Mouse (Mus musculus) urinary bladder, postnatal 36 days (tissue): ENCODE data around the gene Cacna2d3.

Experiments
- DNase-seq, 2 experiments: peaks; one replicate each; pipeline ENCODE4 v3.0.0; 2022; ENCODE audit warnings: low spot score in 2 of 2, mixed read lengths in 1 of 2

Gene Cacna2d3

DNA sequence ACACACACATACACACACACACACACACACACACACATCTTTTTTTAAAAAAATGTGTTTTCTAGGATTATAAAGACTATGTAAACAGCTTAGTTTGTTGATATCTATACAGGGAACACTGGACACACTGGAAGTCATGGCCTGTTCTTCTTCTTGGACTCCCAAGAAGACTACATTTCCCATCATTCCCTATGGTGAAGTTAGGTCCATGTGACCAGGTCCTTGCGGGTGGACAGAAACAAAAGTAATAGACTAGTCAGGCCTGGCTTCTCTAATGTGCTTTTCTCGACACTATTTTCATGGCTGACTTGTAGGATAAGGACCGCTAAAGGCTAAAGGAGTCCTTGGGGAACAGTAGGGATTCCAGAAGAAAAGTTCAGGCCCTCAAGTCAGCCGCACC, 78.4 kb downstream of the Cacna2d3 start:
- no peak for DNase-seq

DNA sequence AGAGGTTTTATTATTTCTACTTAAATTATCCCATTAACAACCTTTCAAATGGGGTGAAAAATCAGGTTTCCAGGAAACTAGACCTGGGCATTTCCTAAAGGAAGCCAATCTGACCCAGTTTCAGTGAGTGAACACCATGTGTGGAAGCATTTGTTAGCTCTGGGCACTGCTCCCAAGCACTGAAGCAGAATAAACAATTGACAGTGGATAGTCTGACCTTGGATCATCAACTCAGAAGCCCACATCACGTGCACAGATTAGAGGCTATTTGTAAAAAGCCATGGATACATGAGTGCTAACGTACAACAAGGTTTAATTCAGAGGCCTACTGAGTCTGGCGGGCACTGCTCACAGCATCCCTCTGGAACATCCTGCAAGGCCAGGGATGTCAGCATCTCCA, 82.4 kb downstream of the Cacna2d3 start:
- no peak for DNase-seq

DNA sequence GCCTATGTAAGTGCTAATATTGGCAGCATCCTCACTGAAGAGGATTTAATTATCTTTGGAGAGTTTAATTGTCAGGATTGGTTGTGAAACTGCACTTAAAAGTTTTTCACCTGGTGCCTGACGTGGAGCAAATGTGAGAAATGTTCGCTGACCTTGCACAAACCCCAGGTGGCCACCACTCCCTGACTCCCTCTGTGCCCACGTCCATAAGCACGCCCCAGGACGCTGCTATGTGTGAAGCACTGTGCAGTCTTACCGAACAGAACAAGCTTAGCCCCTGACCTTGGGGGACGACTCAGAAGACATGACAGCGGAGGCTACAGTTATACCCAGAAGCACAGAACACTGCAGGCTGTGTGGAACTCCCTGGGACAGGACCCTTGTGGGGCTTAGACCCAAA, 93.5 kb downstream of the Cacna2d3 start:
- no peak for DNase-seq

DNA sequence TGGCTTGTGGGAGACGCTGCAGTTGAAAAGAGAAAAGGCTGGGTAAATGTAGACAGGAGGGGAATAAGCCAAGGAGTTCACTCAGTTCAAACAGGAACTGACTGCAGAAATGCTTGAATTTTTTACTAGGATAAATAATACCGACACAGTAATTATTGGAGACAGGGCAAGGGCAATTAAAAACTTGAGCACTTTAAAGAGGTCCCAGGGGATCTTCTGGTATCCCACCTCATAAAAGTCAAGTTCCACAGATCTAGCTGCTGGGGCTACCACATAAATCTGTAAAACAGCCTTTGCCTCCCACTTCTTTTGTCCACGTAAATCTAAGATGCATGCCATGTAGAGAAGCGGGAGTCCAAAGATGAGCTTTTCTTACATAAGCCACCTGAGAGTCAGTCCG, 109.2 kb downstream of the Cacna2d3 start:
- DNase-seq, result no peak

DNA sequence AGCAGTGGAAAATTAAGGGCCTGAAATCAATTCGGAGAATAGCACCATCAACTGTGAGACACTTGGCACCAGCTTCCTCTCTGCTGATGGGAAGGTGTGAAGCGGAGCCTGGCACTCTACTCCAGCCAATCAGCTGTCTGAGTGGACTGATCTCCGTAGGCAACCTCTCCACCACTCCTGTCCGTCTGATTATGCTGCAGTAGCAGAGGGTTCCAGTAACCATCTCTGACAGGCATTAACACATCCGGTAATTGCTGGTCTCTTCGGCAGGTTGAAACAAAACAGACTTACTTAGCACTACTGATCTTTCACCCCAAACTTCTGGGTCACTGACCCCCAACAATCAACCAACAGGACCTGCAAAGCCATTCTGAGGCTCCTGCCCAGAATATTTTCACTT, 112.9 kb downstream of the Cacna2d3 start:
- DNase-seq, result no peak

DNA sequence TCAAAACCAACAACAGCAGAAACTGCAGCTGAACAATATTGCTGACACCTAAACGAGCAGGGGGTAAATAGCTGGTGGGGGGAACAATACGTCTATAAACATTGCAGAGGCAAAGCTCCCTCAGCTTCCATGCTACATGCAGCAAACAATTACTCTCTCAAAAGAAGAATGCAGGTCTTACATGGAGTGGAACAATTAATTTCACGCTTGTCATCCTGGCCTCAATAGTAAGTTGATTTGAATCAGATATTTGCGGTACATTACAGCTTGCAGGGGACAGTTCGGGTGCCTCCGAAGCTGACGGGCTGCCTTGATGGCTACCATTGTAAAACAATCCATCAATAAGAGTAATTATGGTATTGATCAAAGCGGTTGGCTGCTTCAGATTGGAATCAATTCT, 122.2 kb downstream of the Cacna2d3 start:
- no peak for DNase-seq

DNA sequence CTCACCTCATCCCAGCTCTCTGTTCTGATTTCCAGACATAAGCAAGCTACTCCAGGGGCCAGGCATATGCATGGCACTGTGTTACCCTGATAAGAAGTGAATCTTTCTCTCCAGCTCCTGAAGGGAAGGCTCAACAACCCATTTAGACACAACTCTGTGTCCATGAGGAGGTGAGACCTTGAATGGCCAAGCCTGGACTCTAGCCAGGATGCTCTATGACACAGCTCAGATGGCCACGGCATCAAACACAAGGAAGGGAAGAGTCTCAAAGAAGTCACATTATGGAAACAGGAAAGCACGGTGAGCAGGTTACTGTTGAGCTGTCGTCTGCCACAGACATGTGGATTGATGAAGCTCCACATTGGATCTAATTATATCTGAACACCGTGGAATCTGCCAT, 128.8 kb downstream of the Cacna2d3 start:
- no peak for DNase-seq

DNA sequence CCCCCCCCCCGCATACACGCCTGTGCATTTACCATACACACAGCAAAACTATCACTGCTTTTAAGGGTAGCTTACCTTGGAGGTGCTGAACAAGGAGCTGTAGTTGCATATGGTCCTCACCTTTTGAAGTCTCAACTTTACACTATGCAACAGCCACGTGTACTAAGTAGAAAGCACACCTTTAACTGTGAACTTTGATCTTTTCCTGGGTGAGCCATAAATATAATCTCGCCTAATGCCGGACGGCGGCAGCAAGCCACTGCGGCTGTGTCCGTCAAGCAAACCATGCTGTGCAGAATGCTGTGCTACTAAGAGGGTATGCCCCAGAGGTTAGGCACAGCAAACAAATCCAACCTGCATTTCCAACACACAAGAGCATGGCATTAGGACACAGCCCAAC, 132.0 kb downstream of the Cacna2d3 start:
- no peak for DNase-seq

DNA sequence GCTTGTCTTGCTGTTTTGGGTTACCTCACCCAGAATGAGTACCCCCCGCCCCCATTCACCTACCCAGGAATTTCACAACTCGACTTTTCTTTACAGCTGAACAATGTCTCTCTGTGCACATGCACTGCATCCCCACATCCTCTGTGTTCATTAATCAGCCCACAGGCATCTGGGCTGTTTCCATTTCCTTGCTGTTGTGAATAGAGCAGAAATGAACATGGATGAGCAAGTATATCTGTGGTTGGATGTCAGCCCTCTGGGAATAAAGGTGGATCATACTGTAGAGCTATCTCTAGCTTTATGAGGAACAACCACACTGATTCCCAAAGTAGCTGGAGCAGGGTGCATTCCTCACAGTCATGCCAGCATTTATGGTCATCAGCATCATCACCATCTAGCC, 139.7 kb downstream of the Cacna2d3 start:
- DNase-seq, result no peak

DNA sequence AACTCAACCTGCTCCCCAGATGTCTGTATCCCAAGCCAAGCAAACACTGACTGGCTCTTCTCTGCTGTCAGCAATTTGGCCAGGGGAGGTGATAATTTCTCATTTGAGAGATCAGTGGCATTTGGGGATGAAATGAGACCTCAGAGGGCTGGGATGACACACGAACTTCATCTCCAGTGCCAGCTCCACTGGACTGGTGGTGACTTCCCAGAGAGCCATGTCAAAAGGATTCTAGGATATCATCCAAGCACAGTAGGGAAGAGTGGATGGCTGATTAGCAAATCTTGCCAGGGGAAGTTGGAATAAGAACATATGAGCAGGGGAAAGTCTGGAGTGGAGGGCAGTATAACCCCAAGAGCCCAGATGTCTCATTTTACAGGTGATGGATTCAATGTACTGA, 143.9 kb downstream of the Cacna2d3 start:
- DNase-seq, result no peak

DNA sequence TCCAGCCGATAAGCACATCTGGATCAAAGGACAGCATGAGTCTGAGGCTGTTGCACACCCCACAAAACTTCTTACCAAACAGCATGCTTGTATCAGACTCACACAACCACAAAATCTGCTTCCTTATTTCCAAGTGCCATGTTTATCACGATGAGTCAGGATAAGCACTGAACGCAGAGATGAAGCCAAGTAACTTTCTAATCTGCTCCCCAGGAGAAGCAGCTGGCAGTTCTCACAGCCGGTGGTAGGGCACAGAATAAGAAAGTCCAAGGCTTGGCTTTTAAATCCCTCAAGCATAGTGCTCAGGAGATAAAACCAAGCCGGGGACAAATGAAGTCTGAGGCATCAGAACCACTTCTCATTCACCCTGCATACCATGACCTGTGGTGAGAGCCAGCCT, 146.1 kb downstream of the Cacna2d3 start:
- no peak for DNase-seq

DNA sequence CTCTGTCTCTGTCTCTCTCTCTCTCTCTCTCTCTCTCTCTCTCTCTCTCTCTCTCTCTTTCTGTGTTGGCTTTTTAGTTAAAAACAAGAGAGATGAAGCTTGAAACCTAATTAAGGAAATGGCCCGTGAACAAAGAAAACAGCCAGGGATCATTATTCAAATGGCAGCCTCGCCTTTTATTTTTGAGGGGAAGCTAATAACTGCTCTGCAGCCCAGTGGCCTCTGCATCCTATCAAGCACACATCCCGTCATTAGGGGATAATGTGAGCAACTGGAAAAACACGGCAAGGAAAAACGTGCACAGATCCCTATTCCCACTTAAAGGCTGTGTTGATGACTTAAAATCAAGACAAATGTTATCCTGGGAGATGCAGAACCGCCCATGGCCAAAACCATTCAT, 159.0 kb downstream of the Cacna2d3 start:
- no peak for DNase-seq

DNA sequence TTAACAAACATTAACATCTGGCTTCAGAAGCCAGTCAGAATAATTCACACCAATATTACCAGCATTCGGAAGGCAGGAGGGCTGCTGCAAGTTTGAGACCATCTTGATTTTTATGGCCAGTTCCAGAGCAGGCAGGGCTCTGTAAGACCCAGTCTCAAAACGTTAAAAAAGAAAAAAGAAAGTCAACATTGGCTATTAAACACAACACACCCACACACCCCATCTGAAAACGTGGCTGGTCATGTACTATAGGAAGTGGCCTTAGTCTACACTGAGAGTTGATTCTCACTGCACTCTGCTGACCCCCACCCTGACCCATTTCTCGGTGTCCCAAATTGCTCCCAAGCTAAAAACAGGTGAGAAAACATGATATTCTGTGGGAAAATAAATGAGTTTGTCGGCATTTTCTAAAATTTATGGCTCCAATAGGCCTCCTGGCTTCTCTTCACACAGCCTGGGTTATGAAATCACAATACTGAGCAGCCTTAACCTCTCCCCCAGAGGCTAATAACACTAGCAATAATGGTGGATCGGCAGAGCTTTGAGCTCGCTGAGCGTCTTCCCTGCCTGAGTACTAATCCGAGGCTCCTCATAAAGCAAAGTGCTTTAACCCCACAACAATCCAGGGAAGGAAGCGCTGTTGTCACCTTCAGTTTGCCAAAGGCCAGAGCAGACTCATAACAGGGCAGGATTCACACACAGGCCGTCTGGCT, 160.4 kb downstream of the Cacna2d3 start:
- DNase-seq, result no peak

DNA sequence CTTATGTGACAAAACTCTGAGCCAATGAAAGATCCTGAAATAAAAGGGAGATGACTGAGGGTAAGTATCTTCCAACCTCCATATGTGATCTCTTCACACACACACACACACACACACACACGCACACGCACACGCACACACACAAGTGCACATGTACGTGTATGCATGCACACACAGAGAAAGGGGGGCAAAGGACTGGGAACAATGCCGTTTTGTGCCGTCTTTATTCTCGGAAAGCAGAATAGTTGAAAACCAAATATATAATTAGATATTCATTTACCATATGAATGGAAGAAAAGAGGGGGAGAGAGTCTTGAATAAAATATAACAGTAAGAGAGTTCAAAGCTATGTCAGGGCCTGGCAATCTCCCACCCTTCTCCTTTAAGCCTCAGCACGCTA, 163.2 kb downstream of the Cacna2d3 start:
- no peak for DNase-seq

DNA sequence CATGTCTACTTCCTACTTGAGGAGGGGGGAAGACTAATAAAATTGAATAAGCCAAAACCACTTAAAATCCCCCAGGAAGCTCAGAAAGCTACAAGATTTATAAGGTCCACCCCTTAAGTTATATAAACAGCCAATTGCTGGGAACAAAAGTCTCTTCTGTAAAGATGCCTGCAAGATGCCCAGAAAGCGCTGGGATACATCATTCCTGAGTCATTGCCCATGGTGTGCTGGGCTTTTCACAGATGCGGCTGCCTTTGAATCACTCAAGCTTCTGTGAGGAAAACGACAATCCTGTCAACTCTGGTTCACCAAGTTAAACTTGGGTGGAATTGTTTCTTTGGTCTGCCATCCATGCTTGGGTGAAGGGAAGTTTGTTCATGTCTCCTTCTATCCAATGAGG, 165.5 kb downstream of the Cacna2d3 start:
- no peak for DNase-seq

DNA sequence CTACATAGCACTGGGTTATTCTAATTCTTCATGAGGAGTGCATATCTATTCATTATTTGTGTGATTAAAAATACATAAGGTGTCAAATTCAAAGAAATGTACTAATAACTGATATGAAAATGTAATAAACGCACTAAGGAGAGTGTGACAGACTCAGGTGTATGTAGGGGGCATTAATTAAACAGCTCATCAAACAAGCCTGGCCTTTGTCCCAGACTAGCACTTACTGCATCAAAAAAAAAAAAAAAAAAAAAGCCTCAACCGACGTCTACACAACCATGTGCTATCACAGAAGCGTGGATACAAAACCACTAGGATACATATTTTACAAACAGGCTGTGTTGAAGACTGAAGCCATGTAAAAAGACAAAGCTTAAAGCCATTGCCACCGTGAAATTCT, 169.2 kb downstream of the Cacna2d3 start:
- DNase-seq, result no peak

DNA sequence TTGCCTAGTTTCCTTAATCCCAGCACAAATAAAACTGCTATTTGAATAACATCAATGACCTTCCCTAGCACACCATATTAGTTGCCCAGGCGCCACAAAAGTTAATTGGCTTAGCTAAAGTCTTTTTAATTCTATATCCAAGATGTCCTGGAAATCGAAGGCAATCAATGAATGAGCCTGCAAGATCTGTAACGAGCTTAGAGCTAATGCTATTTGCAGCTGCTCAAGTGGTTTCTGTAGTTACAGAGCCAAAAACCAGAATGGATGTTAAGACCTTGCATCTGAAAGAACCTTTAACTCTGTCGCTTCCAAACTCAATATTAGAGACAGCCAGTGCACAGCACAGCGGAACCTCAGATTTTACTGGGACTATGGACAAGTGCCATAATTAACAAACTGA, 173.0 kb downstream of the Cacna2d3 start:
- no peak for DNase-seq

DNA sequence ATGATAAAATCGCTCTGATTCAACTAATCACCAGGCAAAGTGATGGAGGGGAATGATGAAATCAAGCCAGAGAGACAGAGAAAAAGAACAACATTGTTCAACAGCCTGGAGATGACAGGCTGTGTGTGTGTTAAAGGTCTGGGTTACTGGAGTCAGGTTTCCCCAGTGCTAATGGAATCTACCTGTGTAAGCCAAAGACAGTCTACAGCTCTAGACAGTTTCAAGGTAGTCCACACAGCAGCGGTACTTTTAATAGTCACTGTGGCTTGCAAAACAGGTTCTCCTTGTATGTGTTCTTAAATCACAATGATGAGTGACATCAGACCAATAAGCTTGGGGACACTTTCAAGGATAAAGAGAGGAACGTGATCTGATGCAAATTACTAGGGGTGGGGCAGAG, 191.1 kb downstream of the Cacna2d3 start:
- no peak for DNase-seq

DNA sequence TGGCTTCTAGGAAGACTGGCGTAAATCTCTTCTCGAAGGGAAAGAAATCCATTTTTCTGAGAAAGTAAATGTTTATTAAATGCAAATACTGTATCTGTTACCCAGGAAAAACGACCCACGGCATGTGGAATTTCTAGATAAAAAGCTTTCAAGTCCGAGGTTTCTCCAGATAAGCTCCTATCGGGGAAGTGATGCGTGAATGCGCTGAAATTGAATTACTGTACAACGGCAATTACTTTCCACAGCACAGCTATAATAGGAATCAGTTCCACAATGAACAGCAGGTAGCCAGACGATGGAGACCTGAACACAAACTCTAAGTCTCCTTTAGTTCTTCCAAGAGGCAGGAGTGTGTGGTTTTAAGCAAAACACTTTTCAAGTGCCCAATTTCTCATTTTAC, 193.0 kb downstream of the Cacna2d3 start:
- DNase-seq, result no peak

DNA sequence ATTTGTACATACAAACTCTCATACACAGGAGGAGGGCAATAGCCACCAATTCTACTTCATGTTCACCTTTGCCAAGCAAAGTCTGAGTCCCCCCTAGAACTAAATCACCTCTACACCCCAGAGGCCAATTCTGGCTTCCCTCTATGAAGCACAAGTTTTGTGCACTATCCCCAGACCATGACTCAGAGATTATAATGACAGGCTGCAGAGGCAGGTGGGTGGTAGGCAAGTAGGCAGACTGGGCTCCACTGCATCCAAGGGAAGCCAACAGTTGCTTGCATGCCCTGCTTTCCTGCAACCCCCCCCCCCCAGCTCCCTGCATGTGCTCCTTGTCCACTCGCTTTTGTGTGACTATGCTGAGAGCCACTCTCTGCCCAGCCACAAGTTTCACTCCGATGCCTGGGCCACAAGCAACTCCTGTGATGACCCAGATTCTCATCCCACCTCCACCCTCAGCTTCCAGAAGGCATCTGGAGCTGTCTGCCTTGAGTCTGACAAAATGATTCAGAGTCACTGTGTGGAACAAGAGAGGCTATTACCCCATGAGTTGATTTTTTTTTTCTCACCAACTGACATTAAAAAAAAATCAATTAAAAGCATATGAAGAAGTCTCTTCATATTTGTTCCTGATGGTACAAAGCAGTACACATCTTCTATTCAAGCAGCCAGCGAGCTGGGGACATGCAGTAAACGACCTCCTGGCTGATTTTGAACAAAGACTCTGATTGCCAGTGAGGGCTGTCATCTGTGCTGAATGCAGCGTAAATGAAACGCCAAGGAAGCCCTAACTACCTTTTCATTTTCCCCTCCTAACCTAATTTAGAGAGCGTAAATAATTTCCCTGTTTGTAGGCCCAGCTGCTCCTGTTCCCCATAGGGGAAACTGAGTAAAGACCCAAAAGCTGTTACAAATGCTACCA, 201.7 kb downstream of the Cacna2d3 start:
- DNase-seq, result no peak

DNA sequence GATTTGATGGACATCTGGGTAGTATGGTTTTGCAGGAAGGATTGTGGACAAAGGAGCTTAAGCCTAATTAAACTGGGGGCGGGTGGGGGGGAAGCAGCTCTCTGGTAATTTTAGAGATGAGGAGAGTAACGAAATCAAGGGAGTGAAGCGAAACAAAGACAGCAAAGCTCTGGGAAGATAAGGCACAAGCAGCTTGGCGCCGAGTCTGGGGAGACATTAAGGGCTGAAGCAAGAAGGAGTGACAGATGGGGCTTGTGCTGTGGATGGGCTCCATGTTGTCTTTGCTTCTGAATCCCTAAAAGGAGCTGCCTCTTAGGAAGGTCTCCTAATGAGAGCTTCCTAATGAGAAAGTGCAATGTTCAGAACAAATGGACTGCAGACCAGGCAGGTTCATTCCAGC, 219.0 kb downstream of the Cacna2d3 start:
- DNase-seq, result no peak

DNA sequence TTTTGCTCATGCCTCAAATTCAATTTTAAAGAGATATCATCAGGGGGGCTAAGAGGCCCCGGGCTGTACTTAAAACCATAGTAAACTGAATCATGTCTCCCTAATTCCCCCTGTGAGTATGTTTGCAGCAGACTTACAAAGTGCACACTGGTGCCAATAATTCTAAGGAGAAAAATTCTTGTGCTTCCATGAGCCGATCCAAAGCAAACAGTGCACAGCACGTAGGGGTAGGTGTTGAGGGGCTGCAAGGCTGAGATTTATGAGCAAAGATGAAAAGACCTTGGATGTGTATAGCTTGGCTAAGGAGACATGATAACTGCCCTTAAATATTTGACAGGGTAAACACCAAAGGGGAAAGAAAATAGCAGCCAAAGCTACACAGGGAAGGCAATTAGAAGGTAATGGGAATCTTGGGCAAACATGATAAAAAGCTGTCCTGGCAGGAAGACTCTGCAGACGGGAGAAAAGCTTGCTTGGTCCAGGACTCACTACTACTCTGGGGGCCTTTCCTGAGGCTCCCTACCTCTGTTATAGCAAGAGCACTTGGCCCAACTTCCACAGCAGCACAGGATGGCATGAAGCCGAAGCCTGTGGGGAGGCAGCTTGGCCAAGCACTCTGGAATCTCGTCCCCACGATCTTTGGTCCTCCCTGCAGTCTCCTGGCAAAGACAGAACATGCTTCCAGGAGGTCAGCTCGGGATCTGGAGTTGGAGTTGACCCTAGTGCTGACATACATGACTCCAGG, 222.9 kb downstream of the Cacna2d3 start:
- no peak for DNase-seq

DNA sequence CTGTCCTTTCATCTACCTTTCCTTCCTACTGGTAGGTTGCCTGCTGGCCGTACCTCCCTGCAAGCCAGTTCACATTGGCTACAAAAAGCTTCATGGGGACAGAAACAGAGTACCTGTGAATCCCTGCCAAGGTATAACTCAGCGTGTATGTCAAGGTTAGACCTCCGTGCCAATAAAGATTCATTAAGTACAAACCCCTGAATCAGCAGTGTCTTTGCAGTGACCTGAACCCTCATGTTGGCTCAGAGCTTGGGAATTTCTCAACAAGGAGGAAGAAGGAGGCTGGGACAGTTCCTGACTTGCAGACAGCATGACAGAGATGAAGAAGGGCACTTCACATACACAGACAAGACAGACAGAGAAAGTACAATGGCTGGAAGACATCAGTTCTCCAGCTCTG, 225.1 kb downstream of the Cacna2d3 start:
- DNase-seq, result no peak
